Mouse (Mus musculus): ENCODE measurements at regions not wholly inside any gene's neighbourhood (a gene's known extent, or its start where the extent isn't known, plus 50 kb on each side); places are given as distances from the start of the nearest gene placed in this dataset.

GRCm38 (mm10) chr14:116837235-116837634 is 87.9 kb upstream of the Gpc6 start:
- no peak for TF ChIP-seq EP300 (IDR thresholded peaks at IDR 0.05; ENCODE audit: low read depth)
- no peak for TF ChIP-seq CTCF (IDR thresholded peaks at IDR 0.05; ENCODE audit: low read depth)
